Mouse (Mus musculus) MEL (cell line): Measurements from ENCODE around the gene Nod1. TPM values are rescaled to one million over a fixed set of nuclear protein-coding genes. Genes with fewer than 3 reads are reported as not detected.

ENCODE experiments used
- DNase-seq: peaks from one replicate; pipeline ENCODE4 v3.0.0; 2011; ENCODE audit warnings: low read depth, low spot score
- H3K27ac ChIP-seq: 2 replicates; pipeline ENCODE4 v1.5.1; 2012; ENCODE audit warnings: low read depth, mild to moderate bottlenecking, control low read depth, low read length, moderate library complexity; ENCODE audit not compliant: control insufficient read depth
- H3K27me3 ChIP-seq, 2 experiments: fragments of 150-350 bp in 1 of 2; sonication (generic) in 1 of 2; 2 replicates each; pipeline ENCODE4 v1.6.1; 2012; ENCODE audit warnings: low read length in 2 of 2, mild to moderate bottlenecking in 2 of 2, improper control_type of control experiment in 1 of 2, moderate library complexity in 1 of 2; ENCODE audit not compliant: insufficient read depth in 2 of 2, control insufficient read depth in 1 of 2
- H3K36me3 ChIP-seq, 2 experiments: 2 replicates each; pipeline ENCODE4 v1.6.1; 2012 to 2014; ENCODE audit warnings: low read length in 2 of 2, improper control_type of control experiment in 1 of 2, inconsistent platforms in 1 of 2, mild to moderate bottlenecking in 1 of 2; ENCODE audit not compliant: insufficient read depth in 2 of 2, control insufficient read depth in 1 of 2
- H3K4me1 ChIP-seq, 2 experiments: fragments of 150-350 bp in 1 of 2; sonication (generic) in 1 of 2; 2 replicates each; pipeline ENCODE4 v1.6.1; 2012; ENCODE audit warnings: low read length in 2 of 2, improper control_type of control experiment in 1 of 2, mild to moderate bottlenecking in 1 of 2; ENCODE audit not compliant: insufficient read depth in 2 of 2, control insufficient read depth in 1 of 2
- H3K4me3 ChIP-seq, 2 experiments: fragments of 150-350 bp in 1 of 2; sonication (generic) in 1 of 2; 2 replicates each; pipeline ENCODE4 v1.5.1; 2012; ENCODE audit warnings: low read depth in 2 of 2, low read length in 2 of 2, mild to moderate bottlenecking in 2 of 2, moderate library complexity in 2 of 2, control low read depth in 1 of 2, improper control_type of control experiment in 1 of 2; ENCODE audit not compliant: control insufficient read depth in 1 of 2, insufficient read depth in 1 of 2
- H3K79me2 ChIP-seq: 2 replicates; pipeline ENCODE4 v1.6.1; 2012; ENCODE audit warnings: mild to moderate bottlenecking, low read length, moderate library complexity; ENCODE audit not compliant: control insufficient read depth, poor library complexity, insufficient read depth
- H3K9ac ChIP-seq: 2 replicates; pipeline ENCODE4 v1.6.1; 2012; ENCODE audit warnings: low read depth, mild to moderate bottlenecking, control low read depth, low read length, moderate library complexity; ENCODE audit not compliant: control insufficient read depth, poor library complexity, severe bottlenecking
- H3K9me3 ChIP-seq: fragments of 150-350 bp; sonication (generic); replicated peaks from 2 replicates; pipeline ENCODE4 v1.6.1; 2012; ENCODE audit warnings: mild to moderate bottlenecking, low read length, improper control_type of control experiment, moderate library complexity; ENCODE audit not compliant: insufficient read depth
- E2F4 ChIP-seq: IDR thresholded peaks from 2 replicates; pipeline ENCODE4 v1.6.1; 2011; ENCODE audit warnings: low read depth, low read length, improper control_type of control experiment, borderline replicate concordance
- MAX ChIP-seq: IDR thresholded peaks from 2 replicates; pipeline ENCODE4 v1.6.1; 2011; ENCODE audit warnings: low read length, improper control_type of control experiment
- SMC3 ChIP-seq: IDR thresholded peaks from 2 replicates; pipeline ENCODE4 v1.6.1; 2011; ENCODE audit warnings: low read depth, low read length, improper control_type of control experiment
- USF1 ChIP-seq: IDR thresholded peaks from 2 replicates; pipeline ENCODE4 v1.6.1; 2014; ENCODE audit warnings: low read depth, mild to moderate bottlenecking, inconsistent platforms, low read length, improper control_type of control experiment, moderate library complexity
- polyA plus RNA-seq, 2 experiments: library from polyadenylated mRNA; stranded (reverse) in 1 of 2; unstranded in 1 of 2; fragments of >175 nt in 1 of 2; fragments of >200 nt in 1 of 2; gene quantifications; 2 replicates each; pipeline versions ENCODE4 v1.2.1 to v1.2.4; 2012; ENCODE audit warnings: low replicate concordance in 2 of 2, low read depth in 1 of 2; ENCODE audit not compliant: insufficient read length in 2 of 2, insufficient read depth in 1 of 2, missing spikeins in 1 of 2
- total RNA-seq: library from RNA; depleted of rRNA; stranded (reverse); fragments of 300-350 nt; gene quantifications from 2 replicates; pipeline ENCODE4 v1.2.3, GENCODE M21; 2012; rRNA removed

Gene Nod1
- total and polyA plus RNA-seq, 3 experiments: 0.12 to 0.21 TPM; not detected in 1

DNA sequence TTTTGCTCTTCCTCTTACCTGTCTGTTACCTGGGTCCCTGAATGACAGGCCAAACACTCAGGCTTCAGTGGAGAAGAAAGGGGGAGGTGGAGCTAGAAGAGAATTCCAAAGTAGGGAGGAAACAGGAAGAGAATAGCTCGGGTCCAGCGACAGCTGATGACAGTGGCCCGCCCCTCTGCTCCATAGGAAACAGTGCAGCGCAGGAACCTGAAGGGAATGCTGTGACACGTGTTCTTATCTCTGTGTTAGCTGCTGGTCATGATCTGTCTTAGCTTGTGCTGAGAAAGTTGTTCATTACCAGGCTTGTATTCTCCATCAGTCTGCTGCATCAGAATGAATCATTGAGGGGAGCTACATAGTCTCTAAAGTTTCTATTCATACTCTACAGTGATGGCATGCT lies 95.6 kb downstream of the Nod1 start:
- Histone ChIP-seq H3K4me1 (peaks cover 5 to 8% of the 10 kb centered on the region in 2 experiments; a peak in 3 of 4 replicates), H3K27ac (no peak overlapping the region), H3K9ac (no peak overlapping the region), H3K79me2 (peaks cover 3% of the 10 kb centered on the region; the same call in 1 of the 2 replicates), H3K27me3 (no peaks in the 10 kb centered on the region), H3K4me3 (no peak overlapping the region), H3K36me3 (peaks cover 2 to 20% of the 10 kb centered on the region in 2 experiments; a peak in 3 of 4 replicates), H3K9me3 (no peaks in the 10 kb centered on the region)
- no peak for DNase-seq
- no peak for TF ChIP-seq SMC3
- peak; percentile 44; the same call in 1 of the 2 replicates for TF ChIP-seq MAX
- TF ChIP-seq USF1: 0 out of 2 replicates have a peak, but pooled peaks have one; percentile 7
- TF ChIP-seq E2F4: no peak

Other genes with a start within 250 kb of the Nod1 start
- 21.3 and 24.2 TPM in 2 replicates for gene Znrf2, start 155.7 kb downstream of the Nod1 start, total RNA-seq
- 10 to 100 TPM in 1 of 2 experiments, not detected in 1; 16.1 TPM for gene Znrf2, start 155.7 kb downstream of the Nod1 start, polyA plus RNA-seq
- gene Ggct, start 20.3 kb upstream of the Nod1 start, total RNA-seq: 19.1 and 23.7 TPM in 2 replicates
- 10 to 100 TPM in 1 of 2 experiments, not detected in 1; 41.6 TPM for gene Ggct, start 20.3 kb upstream of the Nod1 start, polyA plus RNA-seq
- gene Gars, start 65.4 kb upstream of the Nod1 start, total RNA-seq: 171 and 237 TPM in 2 replicates
- 100 to 1,000 TPM; 225 to 325 TPM for gene Gars, start 65.4 kb upstream of the Nod1 start, polyA plus RNA-seq
- not detected in 2 replicates for gene Crhr2, start 160.4 kb upstream of the Nod1 start, total RNA-seq
- not detected for gene Crhr2, start 160.4 kb upstream of the Nod1 start, polyA plus RNA-seq
- 0.42 TPM in 1 of 2 replicates, not detected in the other for gene Inmt, start 202.4 kb upstream of the Nod1 start, total RNA-seq
- gene Inmt, start 202.4 kb upstream of the Nod1 start, polyA plus RNA-seq: under 1 TPM in 1 of 2 experiments, not detected in 1; 0.11 TPM
- gene Mindy4, start 230.8 kb upstream of the Nod1 start, total RNA-seq: 0.23 TPM in 1 of 2 replicates, not detected in the other
- 1 to 10 TPM in 1 of 2 experiments, not detected in 1; 1.6 TPM for gene Mindy4, start 230.8 kb upstream of the Nod1 start, polyA plus RNA-seq